Mouse (Mus musculus): ENCODE measurements around the gene Zfp821. TPM values are rescaled to one million over a fixed set of nuclear protein-coding genes. Genes with fewer than 3 reads are reported as not detected.

Gene Zfp821
- polyA plus RNA-seq, 1 experiment from 2014 or later, result 31.6 TPM

GRCm38 (mm10) chr8:109756849-109757248, 51.5 kb downstream of the Zfp821 start:
- no peak overlapping the region for H3K27ac ChIP-seq
- H3K36me3 ChIP-seq, result no peaks in the 10 kb centered on the region
- H3K27me3 ChIP-seq, result no peaks in the 10 kb centered on the region
- no peaks in the 10 kb centered on the region for H3K9me3 ChIP-seq (replicated peaks)
- H3K4me2 ChIP-seq, result no peak overlapping the region
- ATAC-seq (replicated peaks; ENCODE audit: low FRiP score), result no peak
- no peak overlapping the region for H3K9ac ChIP-seq
- H3K4me1 ChIP-seq, result no peaks in the 10 kb centered on the region
- no peak overlapping the region for H3K4me3 ChIP-seq (replicated peaks)
- 65% methylated on average over 3 of the region's 3 CpGs for WGBS

GRCm38 (mm10) chr8:109759426-109759825, 54.1 kb downstream of the Zfp821 start:
- Histone ChIP-seq H3K9me3 (replicated peaks) (0 out of 2 replicates have a peak, but pooled peaks cover 8% of the 10 kb centered on the region), H3K9ac (no peak overlapping the region), H3K4me3 (replicated peaks) (no peak overlapping the region), H3K4me1 (no peaks in the 10 kb centered on the region), H3K27me3 (no peaks in the 10 kb centered on the region), H3K27ac (no peak overlapping the region), H3K4me2 (no peak overlapping the region), H3K36me3 (no peaks in the 10 kb centered on the region)
- 91% methylated on average over 7 of the region's 7 CpGs for WGBS
- ATAC-seq (replicated peaks; ENCODE audit: low FRiP score), result no peak

- no peak overlapping the region for H3K4me2 ChIP-seq
- WGBS, result 58% methylated on average over 1 of the region's 1 CpGs
- no peak overlapping the region for H3K4me3 ChIP-seq (replicated peaks)
- 0 out of 2 replicates have a peak, but pooled peaks cover 8% of the 10 kb centered on the region for H3K9me3 ChIP-seq (replicated peaks)
- no peaks in the 10 kb centered on the region for H3K4me1 ChIP-seq
- ATAC-seq (replicated peaks; ENCODE audit: low FRiP score), result no peak
- H3K27me3 ChIP-seq, result no peaks in the 10 kb centered on the region
- no peaks in the 10 kb centered on the region for H3K36me3 ChIP-seq
- H3K9ac ChIP-seq, result no peak overlapping the region
- H3K27ac ChIP-seq, result no peak overlapping the region
These were observed 54.9 kb downstream of the Zfp821 start for GRCm38 (mm10) chr8:109760221-109760620.

GRCm38 (mm10) chr8:109764031-109764430, 58.7 kb downstream of the Zfp821 start:
- Histone ChIP-seq H3K4me1 (no peaks in the 10 kb centered on the region), H3K9me3 (replicated peaks) (0 out of 2 replicates have a peak, but pooled peaks cover 8% of the 10 kb centered on the region), H3K4me2 (no peak overlapping the region), H3K9ac (no peak overlapping the region), H3K27me3 (no peaks in the 10 kb centered on the region), H3K27ac (no peak overlapping the region), H3K36me3 (no peaks in the 10 kb centered on the region), H3K4me3 (replicated peaks) (no peak overlapping the region)
- ATAC-seq (replicated peaks; ENCODE audit: low FRiP score), result no peak
- 75% methylated on average over 6 of the region's 6 CpGs for WGBS

- ATAC-seq (replicated peaks; ENCODE audit: low FRiP score), result no peak
- Histone ChIP-seq H3K4me1 (no peaks in the 10 kb centered on the region), H3K9ac (no peak overlapping the region), H3K9me3 (replicated peaks) (0 out of 2 replicates have a peak, but pooled peaks cover 8% of the 10 kb centered on the region), H3K4me3 (replicated peaks) (no peak overlapping the region), H3K27me3 (no peaks in the 10 kb centered on the region), H3K27ac (no peak overlapping the region), H3K4me2 (no peak overlapping the region), H3K36me3 (no peaks in the 10 kb centered on the region)
- 75% methylated on average over 7 of the region's 7 CpGs for WGBS
These were observed 60.7 kb downstream of the Zfp821 start for GRCm38 (mm10) chr8:109766081-109766480.

- no peaks in the 10 kb centered on the region for H3K36me3 ChIP-seq
- H3K4me1 ChIP-seq, result no peaks in the 10 kb centered on the region
- no peaks in the 10 kb centered on the region for H3K9me3 ChIP-seq (replicated peaks)
- H3K4me3 ChIP-seq (replicated peaks), result no peak overlapping the region
- no peak for ATAC-seq (replicated peaks; ENCODE audit: low FRiP score)
- WGBS, result 52% methylated on average over 3 of the region's 3 CpGs
- peaks cover 14% of the 10 kb centered on the region for H3K27me3 ChIP-seq
- no peak overlapping the region for H3K4me2 ChIP-seq
- H3K27ac ChIP-seq, result no peak overlapping the region
- no peak overlapping the region for H3K9ac ChIP-seq
These were observed 67.8 kb downstream of the Zfp821 start for GRCm38 (mm10) chr8:109773154-109773553.

Other genes with a start within 250 kb of the Zfp821 start
- gene Pmfbp1, start 211.5 kb upstream of the Zfp821 start, polyA plus RNA-seq (2015; fragmentation: Nextera tagmentation; extraction: Ambion mirVana), result 0.08 and 0.10 TPM in 2 replicates
- 24.0 and 25.7 TPM in 2 replicates for gene Dhx38, start 139.7 kb upstream of the Zfp821 start, polyA plus RNA-seq (2015; fragmentation: Nextera tagmentation; extraction: Ambion mirVana)
- gene Txnl4b, start 139.7 kb upstream of the Zfp821 start, polyA plus RNA-seq (2015; fragmentation: Nextera tagmentation; extraction: Ambion mirVana), result 25.4 and 26.7 TPM in 2 replicates
- gene Hp, start 126.4 kb upstream of the Zfp821 start, polyA plus RNA-seq (2015; fragmentation: Nextera tagmentation; extraction: Ambion mirVana), result 5.7 and 6.0 TPM in 2 replicates
- 42.0 and 50.2 TPM in 2 replicates for gene Dhodh, start 96.9 kb upstream of the Zfp821 start, polyA plus RNA-seq (2015; fragmentation: Nextera tagmentation; extraction: Ambion mirVana)
- gene Pkd1l3, start 91.0 kb upstream of the Zfp821 start, polyA plus RNA-seq (2015; fragmentation: Nextera tagmentation; extraction: Ambion mirVana), result 0.09 and 0.14 TPM in 2 replicates
- 136 and 141 TPM in 2 replicates for gene Ist1, start 12.3 kb upstream of the Zfp821 start, polyA plus RNA-seq (2015; fragmentation: Nextera tagmentation; extraction: Ambion mirVana)
- 7.3 and 7.9 TPM in 2 replicates for gene Atxn1l, start 32.2 kb downstream of the Zfp821 start, polyA plus RNA-seq (2015; fragmentation: Nextera tagmentation; extraction: Ambion mirVana)
- gene Ap1g1, start 73.0 kb downstream of the Zfp821 start, polyA plus RNA-seq (2015; fragmentation: Nextera tagmentation; extraction: Ambion mirVana), result 45.4 TPM in 2 replicates
- 2.4 and 3.5 TPM in 2 replicates for gene Phlpp2, start 163.0 kb downstream of the Zfp821 start, polyA plus RNA-seq (2015; fragmentation: Nextera tagmentation; extraction: Ambion mirVana)